In the genomic region with DNA sequence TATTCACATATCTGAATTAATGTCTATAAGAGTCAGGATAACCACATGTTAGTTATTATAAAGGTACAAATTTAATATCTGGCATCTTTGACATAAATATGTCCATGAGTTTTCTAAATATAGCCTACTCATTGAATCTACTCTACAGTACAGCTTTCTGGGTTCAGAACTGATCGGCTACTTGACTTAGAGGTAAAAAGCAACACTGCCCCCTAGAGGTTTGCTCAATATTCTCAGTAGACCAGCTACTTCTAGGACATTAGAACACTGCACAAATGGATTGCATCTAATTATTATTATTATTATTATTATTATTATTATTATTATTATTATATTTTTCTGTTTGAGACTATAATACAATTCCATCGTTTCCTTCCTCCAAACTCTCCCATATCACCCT, we compare ENCODE assay signal across 10 mouse cellular contexts.
DNase-seq lines count a peak whose midpoint lies in the region; ATAC-seq and TF ChIP-seq lines count a peak whose summit lies in the region.
"Had no signal": no experiment of that assay in that cellular context is flagged by ENCODE, and none has a peak within 500 bp of the region (broad histone marks: within the 10 kb centered on the region; RNA-seq: fewer than 3 reads in every experiment).

No protein-coding gene starts in this region.

- H3K4me1 ChIP-seq in forebrain, embryonic 11.5 days (replicated peaks; ENCODE audit: control insufficient read depth, insufficient read depth, low read length), result no peaks in the 10 kb centered on the region
- no peaks in the 10 kb centered on the region for H3K4me1 ChIP-seq in forebrain, embryonic 10.5 days
- no peaks in the 10 kb centered on the region for H3K4me1 ChIP-seq in limb, embryonic 11.5 days (ENCODE audit: control insufficient read depth, insufficient read depth, low read length)
- no peaks in the 10 kb centered on the region for H3K4me1 ChIP-seq in limb, embryonic 10.5 days
- no peaks in the 10 kb centered on the region for H3K4me1 ChIP-seq in forebrain, postnatal 0 days (ENCODE audit: insufficient read depth)
- H3K4me1 ChIP-seq: limb, embryonic 13.5 days had no signal

- no peaks in the 10 kb centered on the region for H3K36me3 ChIP-seq in forebrain, embryonic 11.5 days (ENCODE audit: control insufficient read depth, insufficient read depth, low read length)
- no peaks in the 10 kb centered on the region for H3K36me3 ChIP-seq in forebrain, embryonic 10.5 days (replicated peaks)
- no peaks in the 10 kb centered on the region for H3K36me3 ChIP-seq in limb, embryonic 11.5 days (ENCODE audit: control insufficient read depth, insufficient read depth, low read length)
- no peaks in the 10 kb centered on the region for H3K36me3 ChIP-seq in limb, embryonic 10.5 days
- no peaks in the 10 kb centered on the region for H3K36me3 ChIP-seq in forebrain, postnatal 0 days (ENCODE audit: insufficient read depth)
- H3K36me3 ChIP-seq: limb, embryonic 13.5 days had no signal

- WGBS in forebrain, embryonic 11.5 days, result 40% methylated on average over 2 of the region's 2 CpGs
- WGBS in forebrain, embryonic 10.5 days, result 44% methylated on average over 2 of the region's 2 CpGs
- WGBS in limb, embryonic 11.5 days, result 49% methylated on average over 2 of the region's 2 CpGs
- WGBS in limb, embryonic 10.5 days, result 35% methylated on average over 2 of the region's 2 CpGs
- WGBS in forebrain, postnatal 0 days, result 40% methylated on average over 2 of the region's 2 CpGs

- H3K9me3 ChIP-seq in forebrain, embryonic 11.5 days (ENCODE audit: control insufficient read depth, low read length), result no peaks in the 10 kb centered on the region
- no peaks in the 10 kb centered on the region for H3K9me3 ChIP-seq in forebrain, embryonic 10.5 days
- no peaks in the 10 kb centered on the region for H3K9me3 ChIP-seq in limb, embryonic 11.5 days (ENCODE audit: control insufficient read depth, low read length)
- no peaks in the 10 kb centered on the region for H3K9me3 ChIP-seq in limb, embryonic 10.5 days (replicated peaks)
- no peaks in the 10 kb centered on the region for H3K9me3 ChIP-seq in forebrain, postnatal 0 days (ENCODE audit: low read length)
- H3K9me3 ChIP-seq: limb, embryonic 13.5 days had no signal

- H3K27me3 ChIP-seq in forebrain, embryonic 11.5 days (ENCODE audit: control insufficient read depth, insufficient read depth, low read length), result no peaks in the 10 kb centered on the region
- H3K27me3 ChIP-seq in forebrain, embryonic 10.5 days (ENCODE audit: poor library complexity, severe bottlenecking), result no peaks in the 10 kb centered on the region
- H3K27me3 ChIP-seq in limb, embryonic 11.5 days (ENCODE audit: control insufficient read depth, insufficient read depth, low read length), result no peaks in the 10 kb centered on the region
- H3K27me3 ChIP-seq in limb, embryonic 10.5 days (ENCODE audit: low read depth, poor library complexity, severe bottlenecking), result no peaks in the 10 kb centered on the region
- H3K27me3 ChIP-seq in Patski, result peaks cover 5% of the 10 kb centered on the region
- H3K27me3 ChIP-seq in forebrain, postnatal 0 days (ENCODE audit: insufficient read depth, low read length), result no peaks in the 10 kb centered on the region
- H3K27me3 ChIP-seq: limb, embryonic 13.5 days had no signal

- H3K27ac ChIP-seq in forebrain, embryonic 11.5 days (ENCODE audit: low read depth, low read length), result no peak overlapping the region
- H3K27ac ChIP-seq in forebrain, embryonic 10.5 days, result no peak overlapping the region
- no peak overlapping the region for H3K27ac ChIP-seq in limb, embryonic 11.5 days (replicated peaks; ENCODE audit: low read depth, low read length)
- no peak overlapping the region for H3K27ac ChIP-seq in limb, embryonic 10.5 days
- H3K27ac ChIP-seq in forebrain, postnatal 0 days (ENCODE audit: low read depth, low read length), result no peak overlapping the region
- H3K27ac ChIP-seq: limb, embryonic 13.5 days had no signal

- no peak for DNase-seq in forebrain, embryonic 11.5 days (ENCODE audit: low spot score)
- no peak for DNase-seq in forebrain, embryonic 10.5 days (ENCODE audit: extremely low spot score, low spot score)
- peak; percentile 21 for DNase-seq in limb, embryonic 11.5 days (ENCODE audit: low spot score)
- DNase-seq in limb, embryonic 10.5 days (ENCODE audit: low spot score), result no peak
- no peak for DNase-seq in Patski (ENCODE audit: low read depth, low spot score)
- DNase-seq in forebrain, postnatal 0 days, result peak; percentile 20
- DNase-seq in urinary bladder, adult 18-20 months (ENCODE audit: low spot score in 2 of 2), result no peak
- DNase-seq in gastrocnemius, postnatal 25 days, result no peak

- peak; percentile 84 for ATAC-seq in forebrain, embryonic 11.5 days (replicated peaks; ENCODE audit: low FRiP score)
- no peak for ATAC-seq in limb, embryonic 11.5 days (ENCODE audit: insufficient number of reproducible peaks, low FRiP score, low TSS enrichment, low read depth)
- ATAC-seq in Patski, result no peak
- no peak for ATAC-seq in forebrain, postnatal 0 days
- ATAC-seq: CD4-positive, CD25-positive, alpha-beta regulatory T cell, adult 4 months had no signal

- POLR2A ChIA-PET in Patski (lab: Charles Lee), result no interaction called here

- in situ Hi-C loops in Patski (cut with MboI; ENCODE audit: low pct_unique_long_range_greater_than_20kb), result no loop called here

- no peak overlapping the region for H3K4me2 ChIP-seq in forebrain, embryonic 11.5 days (ENCODE audit: low read depth, low read length, severe bottlenecking)
- no peak overlapping the region for H3K4me2 ChIP-seq in limb, embryonic 11.5 days (ENCODE audit: low read depth, severe bottlenecking)
- no peak overlapping the region for H3K4me2 ChIP-seq in forebrain, postnatal 0 days (ENCODE audit: low read depth)
- H3K4me2 ChIP-seq: limb, embryonic 13.5 days had no signal

- H3K9ac ChIP-seq in forebrain, embryonic 11.5 days (ENCODE audit: low read length), result no peak overlapping the region
- H3K9ac ChIP-seq in limb, embryonic 11.5 days (ENCODE audit: low read length), result no peak overlapping the region
- no peak overlapping the region for H3K9ac ChIP-seq in forebrain, postnatal 0 days
- H3K9ac ChIP-seq: limb, embryonic 13.5 days had no signal

- TF ChIP-seq CTCF in Patski (IDR thresholded peaks at IDR 0.05), result peak; percentile 14
- peak; percentile 22; the same call in 1 of the 2 replicates for TF ChIP-seq CTCF in forebrain, postnatal 0 days (IDR thresholded peaks at IDR 0.05; ENCODE audit: low read depth)

- H3K4me3 ChIP-seq in forebrain, embryonic 11.5 days (ENCODE audit: low read depth, low read length), result no peak overlapping the region
- no peak overlapping the region for H3K4me3 ChIP-seq in forebrain, embryonic 10.5 days
- no peak overlapping the region for H3K4me3 ChIP-seq in limb, embryonic 11.5 days (ENCODE audit: low read depth, low read length)
- no peak overlapping the region for H3K4me3 ChIP-seq in limb, embryonic 10.5 days
- H3K4me3 ChIP-seq in forebrain, postnatal 0 days (ENCODE audit: low read depth, low read length), result no peak overlapping the region
- H3K4me3 ChIP-seq: limb, embryonic 13.5 days had no signal

- CTCF ChIA-PET in Patski (lab: Charles Lee), result no interaction called here

Comparison
In these comparisons a context has a peak if more than half of its experiments do, and no peak if none do; other contexts are left out.
1. DNase-seq: peak in limb, embryonic 11.5 days (single experiment) and forebrain, postnatal 0 days (single experiment); none in forebrain, embryonic 11.5 days (single experiment), forebrain, embryonic 10.5 days (single experiment), limb, embryonic 10.5 days (single experiment), Patski (single experiment), urinary bladder, adult 18-20 months (0 of 2) and gastrocnemius, postnatal 25 days (single experiment).